Mouse (Mus musculus) bone marrow macrophage, adult 2 months (primary cell): ENCODE measurements around the gene Fgfrl1.

Experiments used
- CTCF ChIP-seq: IDR thresholded peaks from 2 replicates; pipeline ENCODE4 v1.5.1; 2012; ENCODE audit warnings: low read depth, mild to moderate bottlenecking, low read length, moderate library complexity
- POLR2A ChIP-seq: IDR thresholded peaks from 2 replicates; pipeline ENCODE4 v1.6.1; 2012; ENCODE audit warnings: mild to moderate bottlenecking, low read depth, low read length, borderline replicate concordance

- no peak for TF ChIP-seq POLR2A
- no peak for TF ChIP-seq CTCF
Observed at GRCm38 (mm10) chr5:108648937-108649576, 43.1 kb upstream of the Fgfrl1 start.
